Mouse (Mus musculus) CH12.LX (cell line): ENCODE measurements around the gene Slc7a11. TPM values are rescaled to one million over a fixed set of nuclear protein-coding genes. Genes with fewer than 3 reads are reported as not detected.

Source experiments
- DNase-seq: peaks from one replicate; pipeline ENCODE4 v3.0.0-alpha.2; 2013; ENCODE audit errors: extremely low read depth
- H3K27ac ChIP-seq: 2 replicates; pipeline ENCODE4 v1.5.1; 2012; ENCODE audit warnings: low read depth, mild to moderate bottlenecking, control low read depth, moderate library complexity; ENCODE audit not compliant: insufficient read depth
- H3K27me3 ChIP-seq: replicated peaks from 2 replicates; pipeline ENCODE3; 2012; ENCODE audit warnings: inconsistent platforms
- H3K36me3 ChIP-seq, 2 experiments: replicated peaks in 1 of 2; 2 replicates each; pipeline versions ENCODE3 to v1.6.1; 2012; ENCODE audit warnings: inconsistent platforms in 1 of 2, low read length in 1 of 2, mild to moderate bottlenecking in 1 of 2, mixed read lengths in 1 of 2, moderate library complexity in 1 of 2; ENCODE audit not compliant: control insufficient read depth in 1 of 2, insufficient read depth in 1 of 2
- H3K4me1 ChIP-seq, 2 experiments: 2 replicates each; pipeline ENCODE4 v1.6.1; 2012; ENCODE audit warnings: inconsistent platforms in 1 of 2, moderate library complexity in 1 of 2; ENCODE audit not compliant: insufficient read depth in 2 of 2, control insufficient read depth in 1 of 2
- H3K4me2 ChIP-seq: 2 replicates; pipeline ENCODE4 v1.6.1; 2012; ENCODE audit warnings: low read depth, mild to moderate bottlenecking, control low read depth; ENCODE audit not compliant: poor library complexity, insufficient read depth, severe bottlenecking
- H3K4me3 ChIP-seq, 3 experiments: fragments of 150-350 bp in 1 of 3; sonication (generic) in 1 of 3; replicated peaks in 1 of 3; 2 replicates each; pipeline versions ENCODE3 to v1.5.1; 2011 to 2012; ENCODE audit warnings: low read depth in 2 of 3, low read length in 2 of 3, mild to moderate bottlenecking in 2 of 3, moderate library complexity in 2 of 3, control low read depth in 1 of 3, improper control_type of control experiment in 1 of 3, inconsistent platforms in 1 of 3, mixed read lengths in 1 of 3; ENCODE audit not compliant: poor library complexity in 1 of 3
- H3K79me2 ChIP-seq: replicated peaks from 2 replicates; pipeline ENCODE4 v1.6.1; 2012; ENCODE audit warnings: mild to moderate bottlenecking, moderate library complexity; ENCODE audit not compliant: control insufficient read depth, poor library complexity, insufficient read depth, severe bottlenecking; ENCODE audit errors: extremely low read depth
- H3K9ac ChIP-seq: 2 replicates; pipeline ENCODE4 v1.6.1; 2012; ENCODE audit warnings: low read depth, mild to moderate bottlenecking, control low read depth, moderate library complexity; ENCODE audit not compliant: insufficient read depth
- H3K9me3 ChIP-seq: replicated peaks from 2 replicates; pipeline ENCODE3; 2012; ENCODE audit warnings: low read length, inconsistent platforms, mixed read lengths
- CHD2 ChIP-seq: IDR thresholded peaks from 2 replicates; pipeline ENCODE4 v1.6.1; 2011; ENCODE audit warnings: low read length, improper control_type of control experiment
- CTCF ChIP-seq, 2 experiments: IDR thresholded peaks in 1 of 2; conservative IDR thresholded peaks in 1 of 2; 2 replicates each; pipeline ENCODE4 v1.5.1; 2011 to 2012; ENCODE audit warnings: low read depth in 2 of 2, low read length in 2 of 2, improper control_type of control experiment in 1 of 2, inconsistent platforms in 1 of 2, mild to moderate bottlenecking in 1 of 2, moderate library complexity in 1 of 2
- ELF1 ChIP-seq: IDR thresholded peaks from 2 replicates; pipeline ENCODE4 v1.6.1; 2014; ENCODE audit warnings: low read depth, mild to moderate bottlenecking, inconsistent platforms, low read length, improper control_type of control experiment
- ETS1 ChIP-seq: conservative IDR thresholded peaks from 2 replicates; pipeline ENCODE4 v1.6.1; 2012; ENCODE audit warnings: low read depth, mild to moderate bottlenecking, inconsistent platforms, low read length, improper control_type of control experiment, moderate library complexity
- HCFC1 ChIP-seq: IDR thresholded peaks from 2 replicates; pipeline ENCODE4 v1.6.1; 2012; ENCODE audit warnings: low read depth, mild to moderate bottlenecking, inconsistent platforms, low read length, improper control_type of control experiment
- IRF4 ChIP-seq: IDR thresholded peaks from 2 replicates; pipeline ENCODE4 v1.6.1; 2014; ENCODE audit warnings: low read depth, mild to moderate bottlenecking, inconsistent platforms, low read length, improper control_type of control experiment
- JUN ChIP-seq: IDR thresholded peaks from 2 replicates; pipeline ENCODE4 v1.6.1; 2011; ENCODE audit warnings: low read depth, mild to moderate bottlenecking, low read length, improper control_type of control experiment, moderate library complexity; ENCODE audit not compliant: insufficient read depth
- KAT2A ChIP-seq: IDR thresholded peaks from 2 replicates; pipeline ENCODE4 v1.6.1; 2012; ENCODE audit warnings: low read length, improper control_type of control experiment, inconsistent platforms; ENCODE audit not compliant: insufficient replicate concordance
- MAFK ChIP-seq: IDR thresholded peaks from 2 replicates; pipeline ENCODE4 v1.6.1; 2011; ENCODE audit warnings: low read length, improper control_type of control experiment; ENCODE audit not compliant: insufficient replicate concordance
- MAX ChIP-seq: IDR thresholded peaks from 2 replicates; pipeline ENCODE4 v1.6.1; 2011; ENCODE audit warnings: low read length, improper control_type of control experiment
- MAZ ChIP-seq: IDR thresholded peaks from 2 replicates; pipeline ENCODE4 v1.6.1; 2012; ENCODE audit warnings: low read depth, mild to moderate bottlenecking, inconsistent platforms, low read length, improper control_type of control experiment, moderate library complexity
- MXI1 ChIP-seq: IDR thresholded peaks from 2 replicates; pipeline ENCODE4 v1.6.1; 2011; ENCODE audit warnings: mild to moderate bottlenecking, low read depth, low read length, improper control_type of control experiment
- MYC ChIP-seq: IDR thresholded peaks from 2 replicates; pipeline ENCODE4 v1.6.1; 2011; ENCODE audit warnings: low read depth, mild to moderate bottlenecking, improper control_type of control experiment, low read length
- NELFE ChIP-seq: IDR thresholded peaks from 2 replicates; pipeline ENCODE4 v1.6.1; 2011; ENCODE audit warnings: low read depth, low read length, improper control_type of control experiment
- NRF1 ChIP-seq: IDR thresholded peaks from 2 replicates; pipeline ENCODE4 v1.6.1; 2014; ENCODE audit warnings: low read depth, mild to moderate bottlenecking, inconsistent platforms, low read length, improper control_type of control experiment, moderate library complexity
- PAX5 ChIP-seq: IDR thresholded peaks from 2 replicates; pipeline ENCODE4 v1.6.1; 2012; ENCODE audit warnings: low read length, inconsistent platforms, mixed read lengths
- POLR2A ChIP-seq: IDR thresholded peaks from 2 replicates; pipeline ENCODE4 v1.6.1; 2011; ENCODE audit warnings: low read depth, mild to moderate bottlenecking, improper control_type of control experiment, low read length
- POLR2AphosphoS2 ChIP-seq: IDR thresholded peaks from 2 replicates; pipeline ENCODE4 v1.6.1; 2011; ENCODE audit warnings: low read depth, low read length, improper control_type of control experiment
- RAD21 ChIP-seq: IDR thresholded peaks from 2 replicates; pipeline ENCODE4 v1.6.1; 2011; ENCODE audit warnings: low read depth, mild to moderate bottlenecking, low read length, improper control_type of control experiment, moderate library complexity
- RCOR1 ChIP-seq: conservative IDR thresholded peaks from 2 replicates; pipeline ENCODE4 v1.6.1; 2012; ENCODE audit warnings: low read depth, mild to moderate bottlenecking, inconsistent platforms, low read length, improper control_type of control experiment
- SMC3 ChIP-seq: IDR thresholded peaks from 2 replicates; pipeline ENCODE4 v1.6.1; 2011; ENCODE audit warnings: low read depth, low read length, improper control_type of control experiment
- TBP ChIP-seq: conservative IDR thresholded peaks from 2 replicates; pipeline ENCODE4 v1.6.1; 2011; ENCODE audit warnings: low read depth, low read length, improper control_type of control experiment
- TCF12 ChIP-seq: IDR thresholded peaks from 2 replicates; pipeline ENCODE4 v1.6.1; 2014; ENCODE audit warnings: low read depth, mild to moderate bottlenecking, inconsistent platforms, low read length, improper control_type of control experiment
- USF1 ChIP-seq: IDR thresholded peaks from 2 replicates; pipeline ENCODE4 v1.6.1; 2014; ENCODE audit warnings: low read depth, mild to moderate bottlenecking, inconsistent platforms, low read length, improper control_type of control experiment
- ZC3H11A ChIP-seq: IDR thresholded peaks from 2 replicates; pipeline ENCODE4 v1.6.1; 2012; ENCODE audit warnings: low read depth, mild to moderate bottlenecking, inconsistent platforms, low read length, improper control_type of control experiment
- ZMIZ1 ChIP-seq: IDR thresholded peaks from 2 replicates; pipeline ENCODE4 v1.6.1; 2012; ENCODE audit warnings: low read depth, mild to moderate bottlenecking, inconsistent platforms, low read length, improper control_type of control experiment
- ZNF384 ChIP-seq: IDR thresholded peaks from 2 replicates; pipeline ENCODE4 v1.6.1; 2012; ENCODE audit warnings: low read depth, low read length, improper control_type of control experiment, inconsistent platforms
- dilution Hi-C: fragments of 300-500 bp; cut with MboI; formaldehyde crosslinking; loops from 2 replicates; pipeline ENCODE4 v1.14.3; 2020; ENCODE audit warnings: low sequenced_read_pairs; ENCODE audit not compliant: extremely low pct_unique_long_range_greater_than_20kb, extremely low pct_ligation_motif_present
- in situ Hi-C: fragments of 300-500 bp; cut with MboI; formaldehyde crosslinking; loops from 3 replicates; pipeline ENCODE4 v1.14.3; 2019; ENCODE audit warnings: low sequenced_read_pairs, low pct_ligation_motif_present, low pct_unique_long_range_greater_than_20kb, mixed read lengths
- polyA plus RNA-seq: library from polyadenylated mRNA; unstranded; fragments of >175 nt; gene quantifications from 2 replicates; pipeline ENCODE4 v1.2.1, GENCODE M21; 2012; ENCODE audit warnings: low read depth; ENCODE audit not compliant: insufficient read length
- total RNA-seq, 2 experiments: library from RNA; depleted of rRNA; stranded (reverse); fragments of 300-350 nt in 1 of 2; fragments of >200 nt in 1 of 2; gene quantifications; 2 replicates each; pipeline ENCODE4 v1.2.3; 2012 to 2014

Gene Slc7a11
- total and polyA plus RNA-seq, 3 experiments: 0.13 to 0.37 TPM; not detected in 1

GRCm38 (mm10) chr3:50386561-50387221, 56.7 kb downstream of the Slc7a11 start:
- Histone ChIP-seq H3K9ac (no peak overlapping the region), H3K79me2 (no peaks in the 10 kb centered on the region), H3K4me2 (no peak overlapping the region), H3K4me3 (no peak overlapping the region), H3K4me1 (no peaks in the 10 kb centered on the region), H3K9me3 (peaks cover 45% of the 10 kb centered on the region), H3K27ac (no peak overlapping the region), H3K36me3 (no peaks in the 10 kb centered on the region), H3K27me3 (no peaks in the 10 kb centered on the region)
- no peak for DNase-seq
- in situ Hi-C loops (no loop called here), dilution Hi-C loops (no loop called here)
- TF ChIP-seq ZC3H11A (no peak), RAD21 (no peak), HCFC1 (no peak), SMC3 (no peak), MAZ (no peak)

GRCm38 (mm10) chr3:50386066-50386465, 57.3 kb downstream of the Slc7a11 start:
- in situ Hi-C loops: no loop called here

GRCm38 (mm10) chr3:50382729-50383128, 60.7 kb downstream of the Slc7a11 start:
- dilution Hi-C loops (no loop called here), in situ Hi-C loops (no loop called here)
- Histone ChIP-seq H3K27ac (no peak overlapping the region), H3K36me3 (no peaks in the 10 kb centered on the region), H3K4me3 (no peak overlapping the region), H3K27me3 (no peaks in the 10 kb centered on the region), H3K9ac (no peak overlapping the region), H3K79me2 (no peaks in the 10 kb centered on the region), H3K4me1 (no peaks in the 10 kb centered on the region), H3K4me2 (no peak overlapping the region), H3K9me3 (peaks cover 57% of the 10 kb centered on the region)
- no peak for DNase-seq
- TF ChIP-seq KAT2A (no peak), POLR2AphosphoS2 (no peak), IRF4 (no peak), TBP (no peak), POLR2A (no peak), RAD21 (no peak), SMC3 (no peak), MAFK (no peak), HCFC1 (no peak), MAX (no peak), RCOR1 (no peak), ELF1 (no peak), MYC (no peak), ZC3H11A (no peak), CTCF (conservative IDR thresholded peaks at IDR 0.05 in 1 of 2, IDR thresholded peaks at IDR 0.05 in 1 of 2; ENCODE audit: low read depth in 2 of 2, low read length in 2 of 2) (no peak), MAZ (no peak), JUN (no peak)

More at GRCm38 (mm10) chr3:50386066-50386465, 57.3 kb downstream of the Slc7a11 start:
- no peak for DNase-seq
- Histone ChIP-seq H3K4me3 (no peak overlapping the region), H3K9me3 (peaks cover 46% of the 10 kb centered on the region), H3K27me3 (no peaks in the 10 kb centered on the region), H3K4me2 (no peak overlapping the region), H3K9ac (no peak overlapping the region), H3K36me3 (no peaks in the 10 kb centered on the region), H3K4me1 (no peaks in the 10 kb centered on the region), H3K79me2 (no peaks in the 10 kb centered on the region), H3K27ac (no peak overlapping the region)
- dilution Hi-C loops: no loop called here
- TF ChIP-seq TCF12 (no peak), ZNF384 (no peak), POLR2AphosphoS2 (no peak), MYC (no peak), MXI1 (no peak), CHD2 (no peak), POLR2A (no peak), ETS1 (no peak), NRF1 (no peak), PAX5 (no peak), RCOR1 (no peak), KAT2A (no peak), NELFE (no peak), JUN (no peak), ZMIZ1 (no peak), USF1 (no peak)
